Comparison of ENCODE assay signal across 8 mouse cellular contexts in the genomic region with DNA sequence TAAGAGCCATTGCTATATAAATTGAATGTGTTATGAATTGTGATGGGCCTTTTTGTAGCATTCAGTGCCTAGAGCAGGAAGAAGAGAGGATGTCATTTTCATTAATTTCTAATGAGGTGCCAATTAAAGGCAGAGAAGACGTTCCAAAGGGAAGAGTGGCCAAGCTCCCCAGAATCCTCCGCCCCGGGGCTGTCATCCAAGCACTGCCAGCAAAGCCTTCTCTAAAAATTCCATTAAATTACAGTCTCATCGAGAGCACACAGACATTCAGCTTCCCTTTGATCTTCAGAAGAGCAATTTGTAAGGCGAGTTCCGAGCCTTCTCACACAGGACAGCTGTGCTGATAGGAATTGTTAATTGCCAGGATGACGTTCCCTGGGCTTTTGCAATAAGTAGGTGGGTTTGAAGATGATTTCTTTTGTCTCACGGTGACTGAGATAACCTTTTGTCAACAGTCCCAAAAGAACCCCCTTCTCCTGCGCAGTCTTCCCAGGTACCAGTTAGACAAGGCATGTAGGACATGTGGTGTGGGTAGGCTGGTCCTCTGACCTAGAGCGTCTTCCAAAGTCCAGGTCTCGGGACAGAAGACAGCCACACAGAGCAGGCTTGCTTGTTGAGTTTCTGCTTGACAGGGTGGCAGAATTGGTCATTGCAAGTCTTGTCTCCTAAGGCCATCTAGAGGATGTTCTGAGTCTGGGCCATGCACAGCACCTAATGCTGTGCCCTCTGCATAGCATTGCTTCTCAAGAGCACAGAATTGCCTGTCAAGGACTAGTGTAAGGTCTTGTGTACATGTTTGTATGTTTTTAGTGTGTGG.
DNase-seq lines count a peak whose midpoint lies in the region; ATAC-seq and TF ChIP-seq lines count a peak whose summit lies in the region.

No protein-coding gene starts in this region.

- no peak overlapping the region for H3K4me2 ChIP-seq in forebrain, embryonic 15.5 days (replicated peaks)
- H3K4me2 ChIP-seq in stomach, postnatal 0 days (replicated peaks; ENCODE audit: low read depth), result no peak overlapping the region

- H3K9me3 ChIP-seq in forebrain, embryonic 15.5 days, result no peaks in the 10 kb centered on the region
- H3K9me3 ChIP-seq in stomach, postnatal 0 days (ENCODE audit: control insufficient read depth, low read length), result no peaks in the 10 kb centered on the region

- DNase-seq in heart, adult 2 months, result peak; percentile 3 to 24
- no peak for DNase-seq in heart, adult 8-10 months (ENCODE audit: low spot score)
- DNase-seq in right cerebral cortex, adult 2 months (ENCODE audit: low spot score in 2 of 2), result peak; percentile 5 to 17
- no peak for DNase-seq in right cerebral cortex, adult 18-20 months
- DNase-seq in layer of hippocampus, adult 9-11 months, result peak; percentile 6
- DNase-seq in stomach, postnatal 0 days (ENCODE audit: low spot score), result no peak
- DNase-seq in spleen, postnatal 36 days (ENCODE audit: low spot score in 2 of 2), result no peak

- ATAC-seq in forebrain, embryonic 15.5 days (replicated peaks), result no peak
- no peak for ATAC-seq in stomach, postnatal 0 days (ENCODE audit: low FRiP score, low TSS enrichment)

- no peak for TF ChIP-seq POLR2A in heart, adult 2 months (IDR thresholded peaks at IDR 0.05; ENCODE audit: insufficient read depth, low read depth, low read length)

- H3K4me1 ChIP-seq in heart, adult 2 months (ENCODE audit: control insufficient read depth, insufficient read depth, low read length), result peaks cover 39% of the 10 kb centered on the region
- H3K4me1 ChIP-seq in forebrain, embryonic 15.5 days, result peaks cover 86% of the 10 kb centered on the region
- H3K4me1 ChIP-seq in stomach, postnatal 0 days (replicated peaks; ENCODE audit: control insufficient read depth, insufficient read depth), result 0 out of 2 replicates have a peak, but pooled peaks cover 6% of the 10 kb centered on the region

- no peak overlapping the region; the same call in 1 of the 2 replicates for H3K27ac ChIP-seq in heart, adult 2 months
- peak overlapping the region; percentile 38 for H3K27ac ChIP-seq in forebrain, embryonic 15.5 days (replicated peaks)
- H3K27ac ChIP-seq in stomach, postnatal 0 days (replicated peaks), result no peak overlapping the region

- no peak overlapping the region for H3K9ac ChIP-seq in heart, adult 2 months (ENCODE audit: low read depth, low read length)
- no peak overlapping the region for H3K9ac ChIP-seq in forebrain, embryonic 15.5 days (replicated peaks)
- no peak overlapping the region for H3K9ac ChIP-seq in stomach, postnatal 0 days (ENCODE audit: low read length)

- H3K4me3 ChIP-seq in heart, adult 2 months, result no peak overlapping the region
- no peak overlapping the region for H3K4me3 ChIP-seq in forebrain, embryonic 15.5 days
- no peak overlapping the region for H3K4me3 ChIP-seq in stomach, postnatal 0 days (ENCODE audit: low read depth, low read length)

- no peaks in the 10 kb centered on the region for H3K36me3 ChIP-seq in heart, adult 2 months (ENCODE audit: control insufficient read depth, insufficient read depth, low read length)
- no peaks in the 10 kb centered on the region for H3K36me3 ChIP-seq in forebrain, embryonic 15.5 days
- H3K36me3 ChIP-seq in stomach, postnatal 0 days (ENCODE audit: control insufficient read depth, insufficient read depth, low read length), result peaks cover 6% of the 10 kb centered on the region; the same call in 1 of the 2 replicates

- TF ChIP-seq EP300 in heart, adult 2 months (IDR thresholded peaks at IDR 0.05; ENCODE audit: insufficient read depth, low read depth, low read length), result 0 out of 2 replicates have a peak, but pooled peaks have one; percentile 31
- no peak for TF ChIP-seq EP300 in stomach, postnatal 0 days (optimal IDR thresholded peaks at IDR 0.05)

- intact Hi-C loops in heart, adult 2 months (cut with DNase I), result loop anchor here (5.0 to 10.0 kb wide), 4 partner anchors 43 to 220 kb away; a partner anchor contains a TSS

- H3K27me3 ChIP-seq in heart, adult 2 months (ENCODE audit: control insufficient read depth, insufficient read depth, low read length), result no peaks in the 10 kb centered on the region
- H3K27me3 ChIP-seq in forebrain, embryonic 15.5 days, result no peaks in the 10 kb centered on the region
- H3K27me3 ChIP-seq in stomach, postnatal 0 days (ENCODE audit: control insufficient read depth, insufficient read depth, low read length), result no peaks in the 10 kb centered on the region

- H3K79me2 ChIP-seq in heart, adult 2 months (replicated peaks; ENCODE audit: control insufficient read depth, insufficient read depth, low read length), result peaks cover 2% of the 10 kb centered on the region; the same call in 1 of the 2 replicates

- TF ChIP-seq CTCF in heart, adult 2 months (IDR thresholded peaks at IDR 0.05), result peak; percentile 58
- peak; percentile 55 for TF ChIP-seq CTCF in stomach, postnatal 0 days (IDR thresholded peaks at IDR 0.05; ENCODE audit: low read depth)

- 54% methylated on average over 11 of the region's 11 CpGs for WGBS in heart, adult 2 months
- 30% methylated on average over 11 of the region's 11 CpGs for WGBS in forebrain, embryonic 15.5 days
- 59% methylated on average over 11 of the region's 11 CpGs for WGBS in stomach, postnatal 0 days

Comparison
In these comparisons a context has a peak if more than half of its experiments do, and no peak if none do; other contexts are left out.
1. DNase-seq: peak in heart, adult 2 months (2 of 2), right cerebral cortex, adult 2 months (2 of 2) and layer of hippocampus, adult 9-11 months (single experiment); none in heart, adult 8-10 months (single experiment), right cerebral cortex, adult 18-20 months (single experiment), stomach, postnatal 0 days (single experiment) and spleen, postnatal 36 days (0 of 2).